Mouse (Mus musculus): Measurements from ENCODE around the gene Nat14.
A peak's percentile ranks its signal among the peaks of the same experiment; 100 is the strongest.
"Not testable (repeated sequence)": the region's sequence is repeated elsewhere in the genome, so short reads cannot be mapped to it uniquely, and the experiment has no call there.

The Nat14 gene

DNA sequence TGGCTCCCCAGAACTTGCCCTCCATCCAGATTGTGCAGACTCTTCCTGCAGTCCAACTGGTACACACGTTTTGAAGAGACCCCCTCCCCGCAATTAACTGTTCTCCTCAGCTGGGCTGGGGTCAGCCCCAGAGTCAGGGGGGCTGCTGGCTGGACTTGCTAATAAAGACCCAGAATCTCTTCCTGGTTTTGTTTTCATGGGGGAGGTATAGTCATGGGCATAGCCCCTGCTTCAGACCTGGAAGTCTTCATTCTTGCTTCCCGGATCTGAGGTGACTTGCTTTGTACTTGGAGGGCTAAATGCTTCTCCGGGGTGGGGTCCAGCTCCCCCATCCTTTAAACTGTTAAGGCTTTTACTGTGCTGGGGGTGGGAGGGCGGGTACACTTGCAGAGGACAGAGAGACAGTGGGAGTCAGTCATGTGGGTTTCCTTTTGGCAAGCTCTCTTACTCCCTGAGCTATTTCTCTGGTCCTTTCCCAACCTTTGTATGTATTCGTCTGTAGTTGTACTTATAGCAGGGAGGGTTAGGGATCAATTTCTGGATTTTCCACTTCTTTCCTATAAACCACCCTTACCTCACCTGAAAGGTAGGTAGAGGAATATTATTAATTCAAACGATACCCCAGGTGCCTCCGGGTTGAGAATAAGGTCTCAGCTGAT is at the start of gene Nat14:
Nat14 (plus strand) TSS at position 205 of the 659 bp plus-strand sequence.
- no peak for DNase-seq (ENCODE audit: low spot score)

DNA sequence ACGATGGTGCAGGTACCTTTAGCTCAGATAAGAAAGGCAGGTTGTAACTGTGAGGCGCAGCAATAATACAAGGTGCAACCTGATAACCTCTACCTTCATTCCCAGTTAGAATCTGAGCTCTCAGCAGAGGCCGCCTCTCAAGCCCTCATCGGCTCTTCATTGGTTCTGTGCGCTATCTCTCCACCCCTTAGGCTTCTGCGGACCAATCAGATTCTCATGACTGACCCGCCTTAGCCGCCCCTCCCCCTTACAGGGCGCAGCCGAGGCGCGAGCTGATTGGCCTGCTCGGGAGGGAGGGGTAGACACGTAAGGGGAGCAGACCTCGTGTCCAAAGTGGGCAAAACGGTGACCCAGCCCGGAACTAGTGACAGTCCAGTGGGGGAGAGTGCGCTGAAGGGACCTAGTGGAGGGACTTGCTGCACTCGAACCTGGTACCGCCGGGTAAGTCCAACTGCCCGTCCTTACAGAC is 45.0 kb upstream of the Nat14 start, which contains the start of gene Isoc2a:
Isoc2a (plus strand) TSS at position 401 of the 469 bp plus-strand sequence.
- DNase-seq (ENCODE audit: low spot score) = peak; percentile 76

- no peak for DNase-seq (ENCODE audit: low spot score)
Observed at GRCm38 (mm10) chr7:4877226-4877625, 44.6 kb upstream of the Nat14 start.

GRCm38 (mm10) chr7:4878186-4878585 is 43.6 kb upstream of the Nat14 start:
- DNase-seq (ENCODE audit: low spot score) = no peak

DNA sequence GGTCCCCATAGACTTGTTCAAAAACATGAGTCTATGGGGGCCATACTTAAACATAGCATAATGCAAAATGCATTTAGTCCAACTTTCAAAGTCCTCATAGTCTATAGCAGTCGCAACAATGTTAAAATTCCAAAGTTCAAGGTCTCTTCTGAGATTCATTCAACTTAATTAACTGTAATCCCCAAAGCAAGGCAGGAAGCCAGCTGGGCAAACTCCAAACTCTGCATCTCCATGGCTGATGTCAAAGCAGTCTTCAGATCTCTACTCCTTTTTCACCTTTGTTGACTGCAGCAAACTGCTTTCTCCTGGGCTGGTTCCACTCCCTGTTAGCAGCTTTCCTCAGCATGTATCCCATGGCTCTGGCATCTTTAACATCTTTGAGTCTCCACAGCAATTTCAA is 42.8 kb upstream of the Nat14 start:
- DNase-seq (ENCODE audit: low spot score) = not testable (repeated sequence)

- DNase-seq (ENCODE audit: low spot score) = no peak
Observed at GRCm38 (mm10) chr7:4886680-4887079, 35.1 kb upstream of the Nat14 start.

DNA sequence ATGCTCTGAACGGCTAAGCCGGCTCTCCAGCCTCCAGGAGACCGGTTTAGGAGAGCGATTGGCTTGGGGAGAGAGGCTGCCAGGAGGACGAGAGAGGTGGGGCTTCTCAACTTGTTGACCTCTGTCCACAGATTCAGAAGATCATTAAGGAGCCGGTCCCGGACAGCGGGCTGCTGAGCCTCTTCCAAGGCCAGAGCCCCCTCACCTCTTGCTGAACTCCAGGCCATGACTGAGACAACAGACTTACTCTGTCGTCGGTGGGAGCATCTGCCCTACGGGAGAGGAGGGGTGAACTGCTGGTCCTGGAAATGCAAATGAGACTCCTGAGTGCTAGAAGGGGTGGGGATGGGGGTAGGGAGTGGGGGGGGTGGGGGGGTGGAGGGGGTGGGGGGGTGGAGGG is 26.6 kb upstream of the Nat14 start:
- DNase-seq (ENCODE audit: low spot score) = no peak

- no peak for DNase-seq (ENCODE audit: low spot score)
Observed at GRCm38 (mm10) chr7:4898851-4899648, 22.8 kb upstream of the Nat14 start.

DNA sequence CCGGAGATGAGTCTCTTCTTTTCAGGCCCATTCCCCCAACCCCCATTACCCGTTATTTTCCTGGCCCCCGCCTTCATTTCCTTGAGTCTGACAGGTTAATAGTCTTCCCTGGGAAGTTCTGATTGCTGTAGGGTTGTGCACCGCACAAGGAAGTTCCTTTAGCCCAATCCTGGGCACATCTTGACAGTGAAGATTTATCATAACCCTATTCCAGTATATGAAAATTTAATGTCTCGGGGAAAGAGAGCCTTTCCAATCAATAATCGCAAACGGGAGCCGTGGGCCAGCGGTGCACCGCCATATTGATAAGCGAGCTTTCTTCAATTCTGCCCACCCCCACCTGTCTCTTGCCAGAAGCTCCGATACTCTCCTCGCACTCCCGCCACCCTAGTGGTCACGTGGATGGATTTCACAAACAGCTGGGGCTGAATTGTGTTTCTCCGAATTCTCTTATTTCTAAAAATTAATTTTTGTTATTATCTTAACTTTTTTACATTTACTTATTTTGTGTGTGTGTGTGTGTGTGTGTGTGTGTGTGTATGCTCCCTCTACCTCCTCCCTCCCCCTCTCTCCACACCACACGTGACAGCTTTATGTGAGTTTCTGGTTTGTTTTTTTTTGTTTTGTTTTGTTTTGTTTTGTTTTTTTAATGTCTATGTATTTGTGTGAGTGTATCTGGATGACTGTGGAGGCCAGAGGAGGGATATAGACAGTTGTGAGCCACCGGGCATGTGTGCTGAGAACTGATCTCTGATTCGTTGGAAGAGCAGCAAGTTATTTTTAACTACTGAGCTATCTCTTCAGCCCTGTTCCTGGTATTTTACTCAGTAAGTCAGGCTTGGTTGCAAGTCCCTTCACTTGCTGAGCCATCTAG is 21.9 kb upstream of the Nat14 start:
- no peak for DNase-seq (ENCODE audit: low spot score)

GRCm38 (mm10) chr7:4900523-4900851 is 21.3 kb upstream of the Nat14 start:
- no peak for DNase-seq (ENCODE audit: low spot score)

DNA sequence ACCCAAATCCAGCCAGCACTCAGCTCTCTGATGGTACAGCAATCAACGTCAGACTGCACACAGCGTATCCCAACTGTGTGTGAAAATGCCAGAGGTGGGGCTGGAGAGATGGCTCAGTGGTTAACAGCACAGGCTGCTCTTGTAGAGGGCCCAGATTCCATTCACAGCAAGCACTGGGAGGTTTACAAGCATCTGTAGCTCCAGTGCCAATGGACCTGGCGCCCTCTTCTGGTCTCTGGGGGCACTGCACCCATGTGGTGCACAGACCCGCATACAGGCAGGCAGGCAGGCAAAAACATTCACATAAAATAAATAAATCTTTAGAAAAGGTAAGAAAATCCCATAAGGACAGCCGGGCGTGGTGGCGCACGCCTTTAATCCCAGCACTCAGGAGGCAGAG is 20.7 kb upstream of the Nat14 start:
- DNase-seq (ENCODE audit: low spot score) = no peak

DNA sequence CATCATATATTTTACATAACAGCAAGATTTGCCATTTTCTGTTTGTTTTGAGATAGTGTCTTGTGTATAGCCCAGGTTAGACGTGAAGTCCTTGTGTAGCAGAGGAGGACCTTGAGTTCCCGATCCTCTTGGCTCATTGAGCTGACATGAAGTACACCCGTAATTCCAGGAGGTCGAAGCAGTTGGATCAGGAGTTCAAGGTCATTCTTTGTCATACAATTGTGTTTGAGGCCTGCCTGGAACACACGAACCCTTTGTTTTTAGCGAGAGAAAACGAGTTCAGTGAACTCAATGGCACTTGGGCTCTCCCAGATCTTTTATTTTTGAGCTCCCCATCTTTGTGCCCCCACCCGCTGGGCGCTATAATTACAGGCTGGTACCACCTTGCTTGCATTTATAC is 19.4 kb upstream of the Nat14 start:
- no peak for DNase-seq (ENCODE audit: low spot score)

- no peak for DNase-seq (ENCODE audit: low spot score)
Observed at GRCm38 (mm10) chr7:4906466-4906950, 15.3 kb upstream of the Nat14 start, which contains the start of gene Gm36210. Gene Gm36210 (minus strand): TSS chr7:4906516.

GRCm38 (mm10) chr7:4911561-4911960 is 10.3 kb upstream of the Nat14 start:
- DNase-seq (ENCODE audit: low spot score) = no peak

DNA sequence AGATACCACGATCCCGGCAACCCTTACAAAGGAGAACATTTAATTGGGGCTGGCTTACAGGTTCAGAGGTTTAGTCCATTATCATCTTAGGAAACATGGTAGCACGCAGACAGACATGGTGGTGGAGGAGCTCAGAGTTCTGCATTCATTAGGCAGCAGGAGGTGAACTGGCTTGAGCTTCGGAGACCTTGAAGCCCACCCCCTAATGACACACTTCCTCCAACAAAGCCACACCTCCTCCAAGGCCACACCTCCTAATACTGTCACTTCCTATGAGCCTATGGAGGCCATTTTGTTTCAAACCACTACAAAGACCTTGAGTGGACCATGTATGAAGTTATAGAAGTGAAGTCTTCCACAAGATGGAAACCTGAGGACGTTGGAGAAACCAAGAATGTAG is 9.6 kb upstream of the Nat14 start:
- no peak for DNase-seq (ENCODE audit: low spot score)

- peak; percentile 96 for DNase-seq (ENCODE audit: low spot score)
Observed at GRCm38 (mm10) chr7:4915007-4915665, 6.7 kb upstream of the Nat14 start, which contains the start of gene Zfp628. Gene Zfp628 (plus strand): TSS chr7:4915217.

- peak; percentile 42 for DNase-seq (ENCODE audit: low spot score)
Observed at GRCm38 (mm10) chr7:4915669-4916416, 6.0 kb upstream of the Nat14 start.

DNA sequence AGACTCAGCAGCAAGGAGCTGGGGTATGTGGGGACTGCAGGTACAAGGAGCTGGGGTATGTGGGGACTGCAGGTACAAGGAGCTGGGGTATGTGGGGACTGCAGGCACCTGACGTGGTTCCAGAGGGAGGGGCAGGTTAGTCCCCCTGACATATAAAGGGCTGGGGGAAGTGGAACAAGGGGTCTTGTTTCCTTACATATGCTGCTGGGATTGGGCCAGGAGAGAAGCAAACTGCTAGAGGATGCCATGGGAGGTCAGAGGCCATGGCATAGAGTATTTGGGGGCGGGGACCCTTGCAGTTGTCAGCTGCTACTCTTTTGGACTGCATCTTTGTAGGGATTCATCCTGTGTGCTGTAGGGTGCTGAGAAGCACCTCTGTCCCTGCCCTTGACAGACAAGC is 4.3 kb upstream of the Nat14 start:
- no peak for DNase-seq (ENCODE audit: low spot score)

GRCm38 (mm10) chr7:4918681-4919080 is 3.1 kb upstream of the Nat14 start:
- no peak for DNase-seq (ENCODE audit: low spot score)

DNA sequence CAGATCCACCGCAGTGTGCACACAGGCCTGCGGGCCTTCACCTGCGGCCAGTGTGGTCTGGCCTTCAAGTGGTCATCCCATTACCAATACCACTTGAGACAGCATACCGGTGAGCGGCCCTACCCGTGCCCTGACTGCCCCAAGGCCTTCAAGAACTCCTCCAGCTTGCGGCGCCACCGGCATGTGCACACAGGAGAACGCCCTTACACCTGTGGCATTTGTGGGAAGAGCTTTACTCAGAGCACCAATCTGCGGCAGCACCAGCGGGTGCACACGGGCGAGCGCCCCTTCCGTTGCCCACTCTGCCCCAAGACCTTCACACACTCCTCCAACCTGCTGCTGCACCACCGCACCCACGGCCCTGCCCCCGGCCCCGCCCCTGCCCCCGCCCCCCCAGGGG is 2.7 kb upstream of the Nat14 start:
- DNase-seq (ENCODE audit: low spot score) = no peak

GRCm38 (mm10) chr7:4919971-4920370 is 1.9 kb upstream of the Nat14 start:
- DNase-seq (ENCODE audit: low spot score) = no peak

Data from layer of hippocampus, adult 9-10 months (tissue).